Mouse (Mus musculus): Measurements from ENCODE around the gene Grip1.

DNA sequence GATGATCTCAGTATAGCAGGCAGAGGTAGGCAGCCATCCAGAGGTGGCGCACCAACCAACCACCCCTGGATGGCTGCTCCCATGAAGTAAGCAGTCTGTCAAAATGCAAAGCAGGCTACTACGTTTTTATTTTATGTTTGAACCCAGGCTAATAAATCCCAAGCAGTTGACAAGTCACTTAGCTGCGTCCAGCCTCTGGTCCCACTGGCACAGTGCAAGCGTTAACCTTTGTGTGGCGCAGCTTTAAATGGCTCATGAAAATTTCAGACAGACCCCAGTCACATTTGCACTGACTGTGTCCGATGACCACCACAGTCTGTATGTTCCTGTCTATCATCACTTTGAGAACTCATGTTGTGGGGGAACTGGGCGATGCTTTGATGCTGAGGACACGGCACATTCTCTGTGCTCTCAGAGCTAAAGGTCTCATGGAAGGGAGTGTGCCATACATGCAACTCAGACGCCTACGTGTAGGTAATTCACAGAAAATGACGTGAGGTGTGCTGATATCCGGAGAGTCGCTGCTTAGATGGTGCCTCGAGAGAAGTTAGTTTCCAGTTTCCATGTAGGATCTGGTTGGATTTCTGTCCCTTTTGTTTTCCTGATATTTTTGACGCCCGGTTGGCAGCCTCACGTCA is 29.6 kb downstream of the Grip1 start:
- TF ChIP-seq CTCF (IDR thresholded peaks at IDR 0.05; ENCODE audit: borderline replicate concordance, insufficient read depth, low read depth, low read length) (no peak), POLR2A (IDR thresholded peaks at IDR 0.05; ENCODE audit: borderline replicate concordance, insufficient read depth, low read length) (no peak)
